Mouse (Mus musculus) naive thymus-derived CD4-positive, alpha-beta T cell, adult 2 months (primary cell): Measurements from ENCODE around the gene Mink1.
"Not testable (repeated sequence)": the region's sequence is repeated elsewhere in the genome, so short reads cannot be mapped to it uniquely, and the experiment has no call there.

ENCODE experiments used
- DNase-seq: peaks from one replicate; pipeline ENCODE4 v3.0.0-alpha.2; 2011; ENCODE audit warnings: low read depth

Mink1 gene

GRCm38 (mm10) chr11:70557545-70557944 is 5.1 kb upstream of the Mink1 start:
- DNase-seq = no peak

- DNase-seq = peak; percentile 46
Observed at GRCm38 (mm10) chr11:70561937-70562286, 769 bp upstream of the Mink1 start.

- no peak for DNase-seq
Observed at GRCm38 (mm10) chr11:70562995-70563469, 351 bp downstream of the Mink1 start.

- peak; percentile 62 for DNase-seq
Observed at GRCm38 (mm10) chr11:70563470-70564275, 992 bp downstream of the Mink1 start.

GRCm38 (mm10) chr11:70564276-70564873 is 1.7 kb downstream of the Mink1 start:
- DNase-seq = no peak

GRCm38 (mm10) chr11:70566586-70566985 is 3.9 kb downstream of the Mink1 start:
- DNase-seq = no peak

- not testable (repeated sequence) for DNase-seq
Observed at GRCm38 (mm10) chr11:70570614-70571013, 7.9 kb downstream of the Mink1 start.

- DNase-seq = no peak
Observed at GRCm38 (mm10) chr11:70571641-70572040, 9.0 kb downstream of the Mink1 start.

GRCm38 (mm10) chr11:70572348-70572902 is 9.7 kb downstream of the Mink1 start:
- no peak for DNase-seq

- DNase-seq = no peak
Observed at GRCm38 (mm10) chr11:70573872-70574271, 11.2 kb downstream of the Mink1 start.

GRCm38 (mm10) chr11:70577201-70577600 is 14.5 kb downstream of the Mink1 start:
- DNase-seq = no peak

- peak; percentile 40 for DNase-seq
Observed at GRCm38 (mm10) chr11:70578962-70579361, 16.3 kb downstream of the Mink1 start.

GRCm38 (mm10) chr11:70579710-70580357 is 17.2 kb downstream of the Mink1 start:
- peak; percentile 60 for DNase-seq

- no peak for DNase-seq
Observed at GRCm38 (mm10) chr11:70580358-70580720, 17.7 kb downstream of the Mink1 start.

- DNase-seq = peak; percentile 81
Observed at GRCm38 (mm10) chr11:70580921-70581320, 18.2 kb downstream of the Mink1 start.

GRCm38 (mm10) chr11:70582196-70582595 is 19.5 kb downstream of the Mink1 start:
- DNase-seq = no peak

- no peak for DNase-seq
Observed at GRCm38 (mm10) chr11:70583022-70583714, 20.5 kb downstream of the Mink1 start.

GRCm38 (mm10) chr11:70583775-70584174 is 21.1 kb downstream of the Mink1 start:
- DNase-seq = no peak

GRCm38 (mm10) chr11:70585457-70585856 is 22.8 kb downstream of the Mink1 start:
- DNase-seq = no peak

GRCm38 (mm10) chr11:70586261-70586660 is 23.6 kb downstream of the Mink1 start:
- DNase-seq = no peak

- no peak for DNase-seq
Observed at GRCm38 (mm10) chr11:70586954-70587353, 24.3 kb downstream of the Mink1 start.

- no peak for DNase-seq
Observed at GRCm38 (mm10) chr11:70591733-70592132, 29.1 kb downstream of the Mink1 start.
